Comparison of ENCODE assay signal across 10 mouse cellular contexts in the genomic region with DNA sequence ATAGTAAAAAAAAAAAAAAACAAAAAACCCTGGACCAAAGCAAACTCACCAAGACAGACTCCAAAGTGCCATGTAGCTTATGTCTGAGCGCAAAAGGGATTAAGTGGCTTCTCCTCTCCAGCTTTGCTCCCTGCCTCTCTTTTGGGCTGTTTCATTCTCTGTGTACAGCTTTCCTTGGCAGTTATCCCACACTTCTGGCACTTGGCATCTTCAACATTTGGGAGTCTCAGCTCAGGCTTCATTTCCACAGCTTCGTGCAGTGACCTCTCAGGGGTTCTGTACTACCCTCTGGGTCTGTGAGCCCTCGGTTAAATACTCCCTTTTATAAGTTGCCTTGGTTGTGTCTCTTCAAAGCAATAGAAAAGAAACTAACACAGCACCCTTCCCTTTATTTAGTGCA. TPM values are rescaled to one million over a fixed set of nuclear protein-coding genes. Genes with fewer than 3 reads are reported as not detected.
A peak's percentile ranks its signal among the peaks of the same experiment; 100 is the strongest.
DNase-seq lines count a peak whose midpoint lies in the region; ATAC-seq and TF ChIP-seq lines count a peak whose summit lies in the region.
"Had no signal": no experiment of that assay in that cellular context is flagged by ENCODE, and none has a peak within 500 bp of the region (broad histone marks: within the 10 kb centered on the region; RNA-seq: fewer than 3 reads in every experiment).

No protein-coding gene starts in this region.

- no peak for ATAC-seq in heart, postnatal 0 days (ENCODE audit: insufficient read depth, low read depth)
- ATAC-seq in CD4-positive, CD25-positive, alpha-beta regulatory T cell, adult 4 months, result no peak
- ATAC-seq in liver, embryonic 12.5 days, result no peak

- WGBS in cerebellum, adult 2 months, result 4% methylated on average over 3 of the region's 3 CpGs
- 41% methylated on average over 3 of the region's 3 CpGs for WGBS in heart, postnatal 0 days
- WGBS in liver, embryonic 12.5 days (ENCODE audit: insufficient replicate concordance), result 88% methylated on average over 3 of the region's 3 CpGs

- H3K9ac ChIP-seq in heart, postnatal 0 days (replicated peaks; ENCODE audit: low read depth, low read length), result no peak overlapping the region
- H3K9ac ChIP-seq in liver, embryonic 12.5 days, result no peak overlapping the region
- H3K9ac ChIP-seq: limb, embryonic 13.5 days had no signal

- no peak for TF ChIP-seq POLR2A in cerebellum, adult 2 months (IDR thresholded peaks at IDR 0.05; ENCODE audit: borderline replicate concordance, insufficient read depth, low read length)

- no peaks in the 10 kb centered on the region for H3K9me3 ChIP-seq in heart, postnatal 0 days (replicated peaks; ENCODE audit: control insufficient read depth, low read length)
- no peaks in the 10 kb centered on the region for H3K9me3 ChIP-seq in liver, embryonic 12.5 days (replicated peaks)
- H3K9me3 ChIP-seq: limb, embryonic 13.5 days had no signal

- peak; percentile 37 for DNase-seq in gastrocnemius, adult 18-20 months (ENCODE audit: low spot score)
- DNase-seq in gastrocnemius, postnatal 14 days, result no peak
- peak; percentile 19 for DNase-seq in 3T3-L1 (ENCODE audit: low read depth, low spot score)
- peak; percentile 63 to 80 for DNase-seq in cerebellum, adult 2 months
- no peak for DNase-seq in heart, postnatal 0 days (ENCODE audit: low spot score)
- DNase-seq in thymus, adult 18-20 months, result no peak

- H3K4me1 ChIP-seq in cerebellum, adult 2 months (ENCODE audit: control insufficient read depth, insufficient read depth, low read length), result no peaks in the 10 kb centered on the region; the same call in 1 of the 2 replicates
- H3K4me1 ChIP-seq in heart, postnatal 0 days (ENCODE audit: control insufficient read depth, insufficient read depth), result peaks cover 10% of the 10 kb centered on the region; the same call in 1 of the 2 replicates
- peaks cover 3% of the 10 kb centered on the region; the same call in 1 of the 2 replicates for H3K4me1 ChIP-seq in liver, embryonic 12.5 days
- H3K4me1 ChIP-seq: limb, embryonic 13.5 days had no signal

- no peak for TF ChIP-seq CTCF in cerebellum, adult 2 months (IDR thresholded peaks at IDR 0.05; ENCODE audit: borderline replicate concordance, insufficient read depth, low read depth, low read length)
- TF ChIP-seq CTCF in heart, postnatal 0 days (IDR thresholded peaks at IDR 0.05; ENCODE audit: low read depth), result no peak

- H3K36me3 ChIP-seq in heart, postnatal 0 days (replicated peaks; ENCODE audit: control insufficient read depth, insufficient read depth, low read length), result peaks cover 22% of the 10 kb centered on the region
- H3K36me3 ChIP-seq in liver, embryonic 12.5 days, result peaks cover 56% of the 10 kb centered on the region

- no peak overlapping the region for H3K4me2 ChIP-seq in heart, postnatal 0 days (ENCODE audit: low read depth, low read length)
- no peak overlapping the region for H3K4me2 ChIP-seq in liver, embryonic 12.5 days
- H3K4me2 ChIP-seq: limb, embryonic 13.5 days had no signal

- intact Hi-C loops in gastrocnemius, postnatal 14 days (cut with DNase I; ENCODE audit: low total_unique reads), result no loop called here

- no peak overlapping the region for H3K4me3 ChIP-seq in cerebellum, adult 2 months (replicated peaks; ENCODE audit: insufficient read depth, low read depth, low read length)
- H3K4me3 ChIP-seq in heart, postnatal 0 days (ENCODE audit: low read depth, low read length), result no peak overlapping the region
- H3K4me3 ChIP-seq in liver, embryonic 12.5 days, result no peak overlapping the region
- H3K4me3 ChIP-seq: limb, embryonic 13.5 days had no signal

- no peak overlapping the region for H3K27ac ChIP-seq in cerebellum, adult 2 months (ENCODE audit: insufficient read depth, low read length)
- H3K27ac ChIP-seq in heart, postnatal 0 days (ENCODE audit: low read depth), result peak overlapping the region; percentile 46; the same call in 1 of the 2 replicates
- H3K27ac ChIP-seq in liver, embryonic 12.5 days, result no peak overlapping the region
- H3K27ac ChIP-seq: limb, embryonic 13.5 days had no signal

- TF ChIP-seq EP300 in heart, postnatal 0 days (IDR thresholded peaks at IDR 0.05; ENCODE audit: low read depth), result no peak

- H3K27me3 ChIP-seq in cerebellum, adult 2 months (ENCODE audit: control insufficient read depth, insufficient read depth, low read length), result no peaks in the 10 kb centered on the region
- no peaks in the 10 kb centered on the region for H3K27me3 ChIP-seq in heart, postnatal 0 days (ENCODE audit: control insufficient read depth, insufficient read depth, low read length)
- no peaks in the 10 kb centered on the region for H3K27me3 ChIP-seq in liver, embryonic 12.5 days (replicated peaks)
- H3K27me3 ChIP-seq: CH12.LX; limb, embryonic 13.5 days had no signal

RNA-seq across cellular contexts. Expression of gene Ppp4r3b, which starts 8.0 kb away (rescaled TPM):
- 10 to 100 TPM; 23.0 to 25.2 TPM for total RNA-seq in gastrocnemius, adult 18-20 months (2021)
- 10 to 100 TPM; 24.8 to 25.7 TPM for total RNA-seq in gastrocnemius, postnatal 14 days (2021)
- polyA plus RNA-seq in cerebellum, adult 2 months (2012; rRNA removed), result 21.5 and 22.8 TPM in 2 replicates
- 18.7 and 23.0 TPM in 2 replicates for total RNA-seq in heart, postnatal 0 days (2014; rRNA removed; ENCODE audit: low replicate concordance)
- 29.3 and 31.9 TPM in 2 replicates for polyA plus RNA-seq in heart, postnatal 0 days (2015; fragmentation: Nextera tagmentation; extraction: Ambion mirVana)
- polyA plus RNA-seq in CD4-positive, CD25-positive, alpha-beta regulatory T cell, adult 4 months (2017; shearing (Covaris generic)), result 100 to 1,000 TPM; 101 to 104 TPM
- polyA plus RNA-seq in liver, embryonic 12.5 days (2016; fragmentation: Nextera tagmentation; extraction: Ambion mirVana), result 62.2 and 65.8 TPM in 2 replicates

RNA-seq across cellular contexts. Expression of gene Pnpt1, which starts 50.1 kb away (rescaled TPM):
- 10 to 100 TPM; 14.4 to 15.7 TPM for total RNA-seq in gastrocnemius, adult 18-20 months (2021)
- 10 to 100 TPM; 16.9 to 17.3 TPM for total RNA-seq in gastrocnemius, postnatal 14 days (2021)
- 18.9 and 20.2 TPM in 2 replicates for polyA plus RNA-seq in cerebellum, adult 2 months (2012; rRNA removed)
- total RNA-seq in heart, postnatal 0 days (2014; rRNA removed; ENCODE audit: low replicate concordance), result 48.0 and 121 TPM in 2 replicates
- polyA plus RNA-seq in heart, postnatal 0 days (2015; fragmentation: Nextera tagmentation; extraction: Ambion mirVana), result 26.6 and 26.9 TPM in 2 replicates
- polyA plus RNA-seq in CD4-positive, CD25-positive, alpha-beta regulatory T cell, adult 4 months (2017; shearing (Covaris generic)), result 10 to 100 TPM; 30.8 to 36.5 TPM
- 43.9 and 44.5 TPM in 2 replicates for polyA plus RNA-seq in liver, embryonic 12.5 days (2016; fragmentation: Nextera tagmentation; extraction: Ambion mirVana)

Comparison
In these comparisons a context has a peak if more than half of its experiments do, and no peak if none do; other contexts are left out.
1. DNase-seq: peak in gastrocnemius, adult 18-20 months (single experiment), 3T3-L1 (single experiment) and cerebellum, adult 2 months (2 of 2); none in gastrocnemius, postnatal 14 days (single experiment), heart, postnatal 0 days (single experiment) and thymus, adult 18-20 months (0 of 2).